9 mouse cellular contexts compared by ENCODE assay signal in genomic region chr2:77810748-77811147, GRCm38 (mm10).
"Had no signal": no experiment of that assay in that cellular context is flagged by ENCODE, and none has a peak within 500 bp of the region (broad histone marks: within the 10 kb centered on the region; RNA-seq: fewer than 3 reads in every experiment).

No protein-coding gene starts in this region.

- DNase-seq: kidney, postnatal 25 days; layer of hippocampus, postnatal 36 days; liver, postnatal 0 days; lung, embryonic 14.5 days; lung, postnatal 4 days; retina, postnatal 1 day; right cerebral cortex, postnatal 25 days; spleen, adult 18-20 months; thymus, postnatal 36 days had no signal
